Comparison of ENCODE assay signal across 10 mouse cellular contexts in genomic region chr2:76101889-76102602, GRCm38 (mm10).
A peak's percentile ranks its signal among the peaks of the same experiment; 100 is the strongest.
DNase-seq lines count a peak whose midpoint lies in the region; ATAC-seq and TF ChIP-seq lines count a peak whose summit lies in the region.
"Had no signal": no experiment of that assay in that cellular context is flagged by ENCODE, and none has a peak within 500 bp of the region (broad histone marks: within the 10 kb centered on the region; RNA-seq: fewer than 3 reads in every experiment).

No protein-coding gene starts in this region.

- H3K27me3 ChIP-seq in cerebellum, adult 2 months (ENCODE audit: control insufficient read depth, insufficient read depth, low read length), result no peaks in the 10 kb centered on the region
- no peaks in the 10 kb centered on the region for H3K27me3 ChIP-seq in embryonic facial prominence, embryonic 13.5 days
- H3K27me3 ChIP-seq in midbrain, embryonic 16.5 days (ENCODE audit: control insufficient read depth, insufficient read depth, low read depth, low read length), result no peaks in the 10 kb centered on the region
- H3K27me3 ChIP-seq: midbrain, embryonic 12.5 days had no signal

- no peaks in the 10 kb centered on the region for H3K36me3 ChIP-seq in embryonic facial prominence, embryonic 13.5 days
- no peaks in the 10 kb centered on the region for H3K36me3 ChIP-seq in midbrain, embryonic 16.5 days (ENCODE audit: control insufficient read depth, insufficient read depth, low read length)
- H3K36me3 ChIP-seq: midbrain, embryonic 12.5 days had no signal

- peak; percentile 14; the same call in 1 of the 2 replicates for TF ChIP-seq CTCF in cerebellum, adult 2 months (IDR thresholded peaks at IDR 0.05; ENCODE audit: borderline replicate concordance, insufficient read depth, low read depth, low read length)
- peak; percentile 50 for TF ChIP-seq CTCF in left cerebral cortex, adult 2 months (IDR thresholded peaks at IDR 0.05)

- no peak overlapping the region for H3K4me2 ChIP-seq in embryonic facial prominence, embryonic 13.5 days
- H3K4me2 ChIP-seq in midbrain, embryonic 16.5 days (ENCODE audit: low read length), result no peak overlapping the region
- H3K4me2 ChIP-seq: midbrain, embryonic 12.5 days had no signal

- no peak for TF ChIP-seq POLR2A in cerebellum, adult 2 months (IDR thresholded peaks at IDR 0.05; ENCODE audit: borderline replicate concordance, insufficient read depth, low read length)

- intact Hi-C loops in left cerebral cortex, adult 2 months (cut with DNase I), result no loop called here
- intact Hi-C loops in left cerebral cortex, postnatal 10 days (cut with DNase I), result no loop called here
- intact Hi-C loops in gastrocnemius, postnatal 36 days (cut with DNase I), result no loop called here

- WGBS in cerebellum, adult 2 months, result 37% methylated on average over 14 of the region's 14 CpGs
- WGBS in embryonic facial prominence, embryonic 13.5 days, result 46% methylated on average over 14 of the region's 14 CpGs
- WGBS in midbrain, embryonic 16.5 days, result 46% methylated on average over 14 of the region's 14 CpGs

- ATAC-seq in embryonic facial prominence, embryonic 13.5 days (ENCODE audit: insufficient number of reproducible peaks, insufficient read depth, low FRiP score, low TSS enrichment, low read depth), result no peak
- peak; percentile 39; the same call in 1 of the 2 replicates for ATAC-seq in midbrain, embryonic 16.5 days

- H3K4me1 ChIP-seq in cerebellum, adult 2 months (ENCODE audit: control insufficient read depth, insufficient read depth, low read length), result no peaks in the 10 kb centered on the region
- 0 out of 2 replicates have a peak, but pooled peaks cover 3% of the 10 kb centered on the region for H3K4me1 ChIP-seq in embryonic facial prominence, embryonic 13.5 days
- H3K4me1 ChIP-seq in midbrain, embryonic 16.5 days (ENCODE audit: control insufficient read depth, insufficient read depth, low read length), result peaks cover 2% of the 10 kb centered on the region; the same call in 1 of the 2 replicates
- H3K4me1 ChIP-seq: midbrain, embryonic 12.5 days had no signal

- DNase-seq in cerebellum, adult 2 months, result no peak
- DNase-seq in cerebellum, adult 9-10 months, result no peak
- no peak for DNase-seq in left cerebral cortex, adult 2 months (ENCODE audit: extremely low spot score in 1 of 2, low spot score in 2 of 2)
- no peak for DNase-seq in left cerebral cortex, postnatal 10 days (ENCODE audit: extremely low spot score in 1 of 2, low spot score in 2 of 2)
- DNase-seq in thymus, postnatal 25 days, result no peak
- DNase-seq in gastrocnemius, postnatal 36 days, result no peak
- DNase-seq: layer of hippocampus, adult 9-11 months had no signal

- no peak overlapping the region for H3K4me3 ChIP-seq in cerebellum, adult 2 months (replicated peaks; ENCODE audit: insufficient read depth, low read depth, low read length)
- H3K4me3 ChIP-seq in left cerebral cortex, adult 2 months, result no peak overlapping the region
- no peak overlapping the region for H3K4me3 ChIP-seq in embryonic facial prominence, embryonic 13.5 days
- no peak overlapping the region for H3K4me3 ChIP-seq in midbrain, embryonic 16.5 days (ENCODE audit: low read depth, low read length)
- H3K4me3 ChIP-seq: midbrain, embryonic 12.5 days had no signal

- no peaks in the 10 kb centered on the region for H3K9me3 ChIP-seq in embryonic facial prominence, embryonic 13.5 days
- H3K9me3 ChIP-seq in midbrain, embryonic 16.5 days (replicated peaks; ENCODE audit: control insufficient read depth, low read length, poor library complexity, severe bottlenecking), result no peaks in the 10 kb centered on the region
- H3K9me3 ChIP-seq: midbrain, embryonic 12.5 days had no signal

- H3K9ac ChIP-seq in embryonic facial prominence, embryonic 13.5 days, result peak overlapping the region; percentile 12; the same call in 1 of the 2 replicates
- H3K9ac ChIP-seq in midbrain, embryonic 16.5 days (ENCODE audit: low read depth, low read length), result no peak overlapping the region
- H3K9ac ChIP-seq: midbrain, embryonic 12.5 days had no signal

- no peak overlapping the region for H3K27ac ChIP-seq in cerebellum, adult 2 months (ENCODE audit: insufficient read depth, low read length)
- no peak overlapping the region for H3K27ac ChIP-seq in left cerebral cortex, adult 2 months
- H3K27ac ChIP-seq in embryonic facial prominence, embryonic 13.5 days, result no peak overlapping the region
- H3K27ac ChIP-seq in midbrain, embryonic 16.5 days (ENCODE audit: low read length), result no peak overlapping the region
- H3K27ac ChIP-seq: midbrain, embryonic 12.5 days had no signal
